Mouse (Mus musculus) liver, adult 2 months (tissue): ENCODE measurements at regions not wholly inside any gene's neighbourhood (a gene's known extent, or its start where the extent isn't known, plus 50 kb on each side); places are given as distances from the start of the nearest gene placed in this dataset.

Experiments
- DNase-seq: peaks from one replicate; pipeline ENCODE4 v3.0.0-alpha.2; 2011; ENCODE audit warnings: low read depth, low spot score; ENCODE audit errors: extremely low read depth
- H3K27ac ChIP-seq: fragments of 200-500 bp; replicated peaks from 2 replicates; pipeline ENCODE4 v1.5.1; 2012; ENCODE audit warnings: low read depth, mild to moderate bottlenecking, control low read depth, inconsistent platforms, low read length; ENCODE audit not compliant: insufficient read depth
- H3K27me3 ChIP-seq: fragments of 200-500 bp; 2 replicates; pipeline ENCODE4 v1.6.1; 2012; ENCODE audit warnings: mild to moderate bottlenecking, moderate library complexity, low read length, inconsistent platforms; ENCODE audit not compliant: control insufficient read depth, insufficient read depth
- H3K36me3 ChIP-seq: fragments of 200-500 bp; 2 replicates; pipeline ENCODE4 v1.6.1; 2012; ENCODE audit warnings: low read length, inconsistent platforms; ENCODE audit not compliant: control insufficient read depth, insufficient read depth
- H3K4me1 ChIP-seq: fragments of 200-500 bp; 2 replicates; pipeline ENCODE4 v1.6.1; 2011; ENCODE audit warnings: low read length; ENCODE audit not compliant: control insufficient read depth, insufficient read depth
- H3K4me3 ChIP-seq: fragments of 200-500 bp; 2 replicates; pipeline ENCODE4 v1.5.1; 2011; ENCODE audit warnings: low read depth, mild to moderate bottlenecking, control low read depth, low read length, moderate library complexity; ENCODE audit not compliant: insufficient read depth
- H3K79me2 ChIP-seq: fragments of 200-500 bp; 2 replicates; pipeline ENCODE4 v1.6.1; 2012; ENCODE audit warnings: inconsistent platforms, mild to moderate bottlenecking, low read length, moderate library complexity; ENCODE audit not compliant: control insufficient read depth, insufficient read depth
- H3K9ac ChIP-seq: fragments of 200-500 bp; 2 replicates; pipeline ENCODE4 v1.6.1; 2012; ENCODE audit warnings: low read depth, mild to moderate bottlenecking, control low read depth, inconsistent platforms, low read length
- CTCF ChIP-seq: fragments of 200-500 bp; IDR thresholded peaks from 2 replicates; pipeline ENCODE4 v1.5.1; 2011; ENCODE audit warnings: low read depth, low read length, control low read depth
- POLR2A ChIP-seq: fragments of 200-500 bp; IDR thresholded peaks from 2 replicates; pipeline ENCODE4 v1.6.1; 2011; ENCODE audit warnings: low read length, control low read depth; ENCODE audit not compliant: insufficient read depth; ENCODE audit errors: extremely low read depth
- WGBS: fragments of 180-500 bp; shearing (Covaris S2); methylation state at CpG from one replicate; pipeline ENCODE4 v1.1.7; 2018; 5-methylcytosine and 5-hydroxymethylcytosine counted together

- no peak for TF ChIP-seq CTCF
- no peak for TF ChIP-seq POLR2A
- no peak overlapping the region for H3K9ac ChIP-seq
- no peak for DNase-seq
- H3K27me3 ChIP-seq: no peaks in the 10 kb centered on the region
- WGBS: 59% methylated on average over 3 of the region's 3 CpGs
- H3K79me2 ChIP-seq: no peaks in the 10 kb centered on the region
- no peaks in the 10 kb centered on the region for H3K36me3 ChIP-seq
- no peak overlapping the region for H3K27ac ChIP-seq
- H3K4me3 ChIP-seq: no peak overlapping the region
- no peaks in the 10 kb centered on the region for H3K4me1 ChIP-seq
These were observed 369.4 kb upstream of the Igbp1b start for GRCm38 (mm10) chr6:139027696-139028095.

GRCm38 (mm10) chr6:139014526-139014925 lies 356.2 kb upstream of the Igbp1b start:
- H3K4me3 ChIP-seq: no peak overlapping the region
- H3K27me3 ChIP-seq: no peaks in the 10 kb centered on the region
- H3K4me1 ChIP-seq: no peaks in the 10 kb centered on the region
- DNase-seq: no peak
- no peak for TF ChIP-seq POLR2A
- no peak for TF ChIP-seq CTCF
- H3K36me3 ChIP-seq: no peaks in the 10 kb centered on the region
- no peak overlapping the region for H3K27ac ChIP-seq
- no peaks in the 10 kb centered on the region for H3K79me2 ChIP-seq
- H3K9ac ChIP-seq: no peak overlapping the region
- 78% methylated on average over 4 of the region's 4 CpGs for WGBS

DNA sequence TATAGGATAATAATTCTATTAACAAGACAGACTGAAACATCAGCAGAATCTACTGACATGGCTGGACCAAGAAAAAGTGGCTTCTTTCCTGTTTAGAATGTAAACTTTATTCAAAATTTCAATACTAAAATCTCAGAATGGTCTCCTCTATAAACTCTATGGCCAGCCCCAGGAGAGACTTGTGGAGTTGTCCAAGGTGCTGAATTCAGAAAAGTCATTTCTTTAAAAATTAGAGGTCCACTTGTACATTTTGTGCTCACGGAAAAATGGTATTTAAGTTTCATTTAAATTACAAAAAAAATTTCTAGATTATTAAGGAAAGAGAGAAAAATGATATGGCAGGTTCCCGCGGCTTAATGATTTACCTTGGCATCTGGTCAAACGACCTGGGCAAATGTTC lies 352.2 kb upstream of the Igbp1b start:
- 74% methylated on average over 4 of the region's 4 CpGs for WGBS
- no peak overlapping the region for H3K9ac ChIP-seq
- H3K36me3 ChIP-seq: no peaks in the 10 kb centered on the region
- no peak overlapping the region for H3K27ac ChIP-seq
- no peak overlapping the region for H3K4me3 ChIP-seq
- no peaks in the 10 kb centered on the region for H3K4me1 ChIP-seq
- H3K79me2 ChIP-seq: no peaks in the 10 kb centered on the region
- DNase-seq: no peak
- H3K27me3 ChIP-seq: no peaks in the 10 kb centered on the region
- TF ChIP-seq CTCF (no peak), POLR2A (no peak)
